Mouse (Mus musculus) embryonic fibroblast, embryonic 13.5 days (primary cell): ENCODE measurements around the gene Adrm1.

Source experiments
- CTCF ChIP-seq: IDR thresholded peaks from 2 replicates; pipeline ENCODE4 v1.5.1; 2011; ENCODE audit warnings: mild to moderate bottlenecking, control low read depth, low read length, moderate library complexity, borderline replicate concordance; ENCODE audit not compliant: insufficient read depth
- POLR2A ChIP-seq: IDR thresholded peaks from 2 replicates; pipeline ENCODE4 v1.6.1; 2011; ENCODE audit warnings: low read depth, mild to moderate bottlenecking, control low read depth, low read length, moderate library complexity

DNA sequence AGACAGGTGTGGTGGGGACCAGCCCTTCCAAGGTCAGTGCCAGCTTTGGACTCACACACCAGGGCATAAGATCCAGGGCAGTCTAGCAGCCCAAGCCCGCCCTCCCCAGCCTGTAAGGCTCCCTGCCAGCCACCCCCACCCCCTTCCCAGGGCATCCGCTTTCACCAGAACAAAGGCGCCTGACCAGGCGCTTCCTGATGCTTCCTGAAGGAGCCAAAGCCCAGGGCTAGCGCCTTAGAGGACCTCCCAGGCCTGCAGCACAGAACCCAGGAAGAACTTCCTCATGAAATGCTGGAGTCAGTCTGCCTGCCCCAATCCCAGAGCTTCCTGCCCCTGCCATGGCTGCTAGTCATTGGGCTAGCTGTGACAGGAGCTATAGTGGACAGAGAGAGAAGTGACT lies 47.4 kb downstream of the Adrm1 start:
- TF ChIP-seq CTCF (no peak), POLR2A (no peak)
